Mouse (Mus musculus): ENCODE measurements around the gene Erich6b. TPM values are rescaled to one million over a fixed set of nuclear protein-coding genes. Genes with fewer than 3 reads are reported as not detected.

Erich6b gene
- polyA plus RNA-seq, 1 experiment from 2014 or later = not detected

DNA sequence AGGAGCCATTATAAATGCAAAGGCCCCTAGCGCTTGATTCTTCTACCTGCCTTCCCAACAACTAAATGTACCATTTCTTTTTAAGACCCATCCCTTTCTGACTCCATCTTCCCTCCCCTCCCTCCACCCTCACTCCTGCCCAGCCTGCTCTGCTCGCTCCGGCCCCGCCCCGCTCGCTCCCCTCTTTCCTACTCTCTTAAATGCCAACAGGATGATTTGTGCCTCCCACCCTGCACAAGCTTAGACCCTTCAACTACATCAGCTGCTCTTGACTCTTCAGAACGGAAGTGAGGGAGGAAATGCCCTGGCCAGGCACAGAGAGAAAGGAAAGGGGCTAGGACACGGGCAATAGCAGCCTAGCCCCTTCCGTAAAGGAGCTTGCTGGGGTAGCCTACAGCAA lies 4.0 kb downstream of the Erich6b start:
- no peak overlapping the region for H3K4me2 ChIP-seq
- no peak for ATAC-seq (ENCODE audit: insufficient number of reproducible peaks, low FRiP score)
- WGBS = 72% methylated on average over 9 of the region's 9 CpGs

GRCm38 (mm10) chr14:75646968-75647829 lies 5.1 kb downstream of the Erich6b start:
- no peaks in the 10 kb centered on the region for H3K36me3 ChIP-seq
- 65% methylated on average over 20 of the region's 20 CpGs for WGBS
- no peaks in the 10 kb centered on the region for H3K27me3 ChIP-seq (replicated peaks)
- ATAC-seq (ENCODE audit: insufficient number of reproducible peaks, low FRiP score) = no peak
- no peak overlapping the region for H3K4me2 ChIP-seq
- H3K4me1 ChIP-seq (replicated peaks) = no peaks in the 10 kb centered on the region
- H3K9me3 ChIP-seq (replicated peaks) = 0 out of 2 replicates have a peak, but pooled peaks cover 4% of the 10 kb centered on the region
- H3K27ac ChIP-seq (ENCODE audit: poor library complexity, severe bottlenecking) = no peak overlapping the region
- H3K9ac ChIP-seq = no peak overlapping the region
- no peak overlapping the region for H3K4me3 ChIP-seq

More for the DNA sequence above, 4.0 kb downstream of the Erich6b start:
- H3K27ac ChIP-seq (ENCODE audit: poor library complexity, severe bottlenecking) = no peak overlapping the region
- no peak overlapping the region for H3K4me3 ChIP-seq
- no peaks in the 10 kb centered on the region for H3K27me3 ChIP-seq (replicated peaks)
- 0 out of 2 replicates have a peak, but pooled peaks cover 4% of the 10 kb centered on the region for H3K9me3 ChIP-seq (replicated peaks)
- H3K4me1 ChIP-seq (replicated peaks) = no peaks in the 10 kb centered on the region
- no peaks in the 10 kb centered on the region for H3K36me3 ChIP-seq
- H3K9ac ChIP-seq = no peak overlapping the region

DNA sequence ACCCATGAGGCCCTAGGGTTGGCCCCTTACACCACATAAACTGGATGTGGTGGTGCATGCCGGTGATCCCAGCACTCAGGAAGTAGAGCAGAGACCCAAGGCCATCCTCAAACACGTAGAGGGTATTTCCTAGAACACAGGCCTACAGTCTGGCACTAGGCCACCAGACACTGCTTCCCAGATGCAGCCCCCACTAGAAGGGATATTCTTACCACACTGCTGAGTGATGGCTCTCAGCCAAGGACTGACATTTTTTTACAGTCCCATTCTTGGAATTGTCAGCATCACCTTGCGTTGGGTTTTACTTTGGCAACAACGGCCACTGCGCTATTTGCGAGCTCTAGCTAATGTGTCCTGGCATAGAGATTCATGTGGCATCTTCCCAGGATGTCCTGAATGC lies 18.9 kb downstream of the Erich6b start:
- ATAC-seq (ENCODE audit: insufficient number of reproducible peaks, low FRiP score) = no peak
- WGBS = 50% methylated on average over 6 of the region's 6 CpGs
- H3K27me3 ChIP-seq (replicated peaks) = peaks cover 3% of the 10 kb centered on the region; the same call in 1 of the 2 replicates
- H3K4me3 ChIP-seq = no peak overlapping the region
- no peak overlapping the region for H3K4me2 ChIP-seq
- no peaks in the 10 kb centered on the region for H3K9me3 ChIP-seq (replicated peaks)
- no peak overlapping the region for H3K9ac ChIP-seq
- H3K36me3 ChIP-seq = no peaks in the 10 kb centered on the region
- H3K4me1 ChIP-seq (replicated peaks) = 0 out of 2 replicates have a peak, but pooled peaks cover 6% of the 10 kb centered on the region
- no peak overlapping the region for H3K27ac ChIP-seq (ENCODE audit: poor library complexity, severe bottlenecking)

DNA sequence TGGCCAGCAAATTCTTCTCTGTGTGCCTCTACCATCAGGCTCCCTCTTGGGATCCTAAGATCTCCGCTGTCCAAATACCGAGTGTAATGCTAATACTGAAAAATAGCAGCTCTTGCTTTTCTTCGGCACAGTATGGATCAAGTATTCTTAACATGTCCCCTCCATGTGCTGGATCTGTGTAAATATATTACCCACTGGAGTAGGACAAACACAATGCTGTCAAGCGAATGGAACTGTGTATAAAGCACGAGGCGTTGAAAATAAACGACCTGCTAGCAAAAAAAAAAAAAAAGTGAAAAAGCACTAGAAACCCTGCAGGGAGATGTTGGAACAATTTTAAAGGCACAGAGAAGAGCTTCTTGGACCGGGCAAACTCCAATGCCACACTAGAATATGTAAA lies 19.5 kb downstream of the Erich6b start:
- H3K4me2 ChIP-seq = no peak overlapping the region
- 0 out of 2 replicates have a peak, but pooled peaks cover 6% of the 10 kb centered on the region for H3K4me1 ChIP-seq (replicated peaks)
- 83% methylated on average over 8 of the region's 8 CpGs for WGBS
- H3K27me3 ChIP-seq (replicated peaks) = peaks cover 3% of the 10 kb centered on the region; the same call in 1 of the 2 replicates
- H3K36me3 ChIP-seq = no peaks in the 10 kb centered on the region
- no peaks in the 10 kb centered on the region for H3K9me3 ChIP-seq (replicated peaks)
- H3K27ac ChIP-seq (ENCODE audit: poor library complexity, severe bottlenecking) = no peak overlapping the region
- ATAC-seq (ENCODE audit: insufficient number of reproducible peaks, low FRiP score) = no peak
- H3K4me3 ChIP-seq = no peak overlapping the region
- H3K9ac ChIP-seq = no peak overlapping the region

DNA sequence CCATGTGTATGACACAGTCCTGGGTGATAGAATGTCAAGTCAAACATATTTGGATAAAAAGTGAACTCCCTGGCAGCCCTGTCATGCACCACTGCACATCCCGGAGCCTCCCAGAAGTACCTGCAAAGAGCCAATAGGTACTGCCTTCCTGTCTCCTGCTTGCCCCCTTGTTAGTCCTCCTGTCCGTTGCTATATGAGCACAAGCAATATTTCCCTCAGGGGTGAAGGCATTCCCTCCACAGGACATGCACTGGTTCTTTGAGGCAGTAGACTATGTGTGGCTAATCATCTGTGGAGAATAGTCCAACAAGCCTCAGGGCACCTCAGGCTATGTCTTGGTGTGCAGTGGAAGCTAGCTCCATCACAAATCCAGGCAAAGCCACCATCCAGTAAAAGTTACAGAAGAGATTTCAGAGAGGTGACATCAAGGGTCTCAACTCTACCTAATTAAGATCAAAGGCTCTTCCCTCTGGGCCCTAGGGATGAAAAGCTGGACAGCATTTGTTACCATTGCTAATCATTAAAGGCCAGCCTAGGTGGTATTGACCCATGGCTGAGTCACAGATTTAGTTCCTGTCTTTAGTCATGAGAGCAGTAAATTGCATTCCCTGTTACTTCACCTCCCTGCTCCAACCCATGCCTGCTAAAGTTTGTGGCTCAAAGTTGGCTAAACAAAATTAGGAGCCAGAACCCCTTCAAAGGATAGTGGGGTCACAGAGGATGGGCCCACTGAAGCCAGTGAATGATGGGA lies 23.5 kb downstream of the Erich6b start:
- 74% methylated on average over 2 of the region's 2 CpGs for WGBS
- H3K36me3 ChIP-seq = no peaks in the 10 kb centered on the region
- H3K9me3 ChIP-seq (replicated peaks) = no peaks in the 10 kb centered on the region; the same call in 1 of the 2 replicates
- H3K9ac ChIP-seq = no peak overlapping the region
- no peak overlapping the region for H3K4me3 ChIP-seq
- no peak for ATAC-seq (ENCODE audit: insufficient number of reproducible peaks, low FRiP score)
- 0 out of 2 replicates have a peak, but pooled peaks cover 3% of the 10 kb centered on the region for H3K27me3 ChIP-seq (replicated peaks)
- no peak overlapping the region for H3K27ac ChIP-seq (ENCODE audit: poor library complexity, severe bottlenecking)
- 0 out of 2 replicates have a peak, but pooled peaks cover 6% of the 10 kb centered on the region for H3K4me1 ChIP-seq (replicated peaks)
- H3K4me2 ChIP-seq = no peak overlapping the region

DNA sequence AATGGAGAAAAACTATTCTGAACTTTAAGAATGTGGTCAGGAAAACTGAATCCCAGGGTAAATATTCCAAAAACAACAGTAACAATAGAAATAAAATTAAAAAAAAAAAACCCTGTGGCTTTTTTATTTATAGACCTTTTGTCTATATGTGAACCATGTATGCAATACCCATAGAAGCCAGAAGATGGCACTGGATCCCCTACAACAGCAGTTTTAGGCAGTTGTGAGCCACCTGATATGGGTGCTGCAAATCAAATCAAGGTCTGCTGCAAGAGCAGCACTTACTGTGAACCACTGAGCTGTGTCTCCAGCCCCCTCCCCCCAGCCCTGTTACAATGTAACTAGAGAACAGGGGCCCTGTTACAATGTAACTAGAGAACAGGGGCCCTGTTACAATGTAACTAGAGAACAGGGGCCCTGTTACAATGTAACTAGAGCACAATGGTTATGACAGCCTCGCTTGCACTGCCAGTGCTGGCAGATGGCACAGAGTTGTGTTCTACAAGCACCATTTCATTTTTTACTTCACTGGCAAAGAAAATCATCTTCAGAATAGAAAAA lies 27.1 kb downstream of the Erich6b start:
- Histone ChIP-seq H3K27ac (ENCODE audit: poor library complexity, severe bottlenecking) (no peak overlapping the region), H3K4me3 (no peak overlapping the region), H3K4me2 (no peak overlapping the region), H3K36me3 (no peaks in the 10 kb centered on the region), H3K9ac (no peak overlapping the region), H3K4me1 (replicated peaks) (no peaks in the 10 kb centered on the region), H3K9me3 (replicated peaks) (no peaks in the 10 kb centered on the region; the same call in 1 of the 2 replicates), H3K27me3 (replicated peaks) (0 out of 2 replicates have a peak, but pooled peaks cover 3% of the 10 kb centered on the region)
- no peak for ATAC-seq (ENCODE audit: insufficient number of reproducible peaks, low FRiP score)
- WGBS = 76% methylated on average over 1 of the region's 1 CpGs

DNA sequence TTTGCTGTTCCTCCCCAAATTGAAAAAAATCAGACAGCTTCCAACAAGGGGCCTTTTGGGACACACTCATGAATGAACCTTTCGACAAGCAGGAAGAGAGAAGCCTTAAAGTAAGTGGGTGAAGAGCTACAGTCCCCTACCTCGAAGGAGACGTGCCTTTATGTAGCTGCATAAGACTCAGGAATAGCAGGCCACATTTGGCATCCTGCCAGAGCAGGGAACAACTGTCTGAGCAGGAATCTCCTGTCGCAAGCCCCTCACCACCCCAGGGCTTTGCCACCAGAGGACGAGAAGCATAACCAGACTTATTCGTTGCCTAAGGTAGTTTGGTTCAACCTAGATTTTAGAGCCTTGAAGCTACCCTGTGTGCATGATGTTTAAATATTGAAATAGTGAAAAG lies 34.3 kb downstream of the Erich6b start:
- H3K27ac ChIP-seq (ENCODE audit: poor library complexity, severe bottlenecking) = no peak overlapping the region
- H3K36me3 ChIP-seq = no peaks in the 10 kb centered on the region
- 0 out of 2 replicates have a peak, but pooled peaks cover 4% of the 10 kb centered on the region for H3K27me3 ChIP-seq (replicated peaks)
- H3K9me3 ChIP-seq (replicated peaks) = no peaks in the 10 kb centered on the region
- H3K4me3 ChIP-seq = no peak overlapping the region
- H3K9ac ChIP-seq = no peak overlapping the region
- no peak for ATAC-seq (ENCODE audit: insufficient number of reproducible peaks, low FRiP score)
- 37% methylated on average over 6 of the region's 6 CpGs for WGBS
- H3K4me1 ChIP-seq (replicated peaks) = no peaks in the 10 kb centered on the region
- no peak overlapping the region for H3K4me2 ChIP-seq

DNA sequence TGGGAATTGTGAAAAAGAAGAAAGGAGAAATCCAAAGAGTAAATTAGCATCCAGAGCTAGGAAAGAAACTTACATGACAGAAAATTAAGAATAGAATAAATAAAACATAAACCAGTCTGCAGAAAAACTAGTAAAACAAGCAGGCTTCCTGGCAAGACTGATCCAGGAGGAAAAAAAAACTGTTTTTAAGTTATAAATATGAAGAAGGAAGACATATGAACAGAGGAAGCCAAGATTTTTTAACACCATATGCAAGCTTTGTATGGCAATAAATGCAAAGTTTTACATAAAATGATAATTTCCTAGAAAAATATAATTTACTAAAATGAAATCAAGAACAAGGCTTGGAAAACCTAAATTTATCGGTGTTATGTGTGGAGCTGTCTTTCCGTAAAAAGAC lies 48.4 kb downstream of the Erich6b start:
- 94% methylated on average over 2 of the region's 2 CpGs for WGBS
- Histone ChIP-seq H3K4me3 (no peak overlapping the region), H3K4me1 (replicated peaks) (no peaks in the 10 kb centered on the region), H3K4me2 (no peak overlapping the region), H3K27me3 (replicated peaks) (no peaks in the 10 kb centered on the region), H3K9me3 (replicated peaks) (no peaks in the 10 kb centered on the region), H3K27ac (ENCODE audit: poor library complexity, severe bottlenecking) (no peak overlapping the region), H3K9ac (no peak overlapping the region), H3K36me3 (no peaks in the 10 kb centered on the region)
- ATAC-seq (ENCODE audit: insufficient number of reproducible peaks, low FRiP score) = no peak

- Histone ChIP-seq H3K4me3 (no peak overlapping the region), H3K27ac (ENCODE audit: poor library complexity, severe bottlenecking) (no peak overlapping the region), H3K36me3 (peaks cover 2% of the 10 kb centered on the region), H3K4me2 (no peak overlapping the region), H3K9ac (no peak overlapping the region), H3K9me3 (replicated peaks) (no peaks in the 10 kb centered on the region), H3K27me3 (replicated peaks) (no peaks in the 10 kb centered on the region), H3K4me1 (replicated peaks) (no peaks in the 10 kb centered on the region)
- ATAC-seq (ENCODE audit: insufficient number of reproducible peaks, low FRiP score) = no peak
- WGBS = 76% methylated on average over 5 of the region's 5 CpGs
These were observed 54.0 kb downstream of the Erich6b start for GRCm38 (mm10) chr14:75696096-75696495.

DNA sequence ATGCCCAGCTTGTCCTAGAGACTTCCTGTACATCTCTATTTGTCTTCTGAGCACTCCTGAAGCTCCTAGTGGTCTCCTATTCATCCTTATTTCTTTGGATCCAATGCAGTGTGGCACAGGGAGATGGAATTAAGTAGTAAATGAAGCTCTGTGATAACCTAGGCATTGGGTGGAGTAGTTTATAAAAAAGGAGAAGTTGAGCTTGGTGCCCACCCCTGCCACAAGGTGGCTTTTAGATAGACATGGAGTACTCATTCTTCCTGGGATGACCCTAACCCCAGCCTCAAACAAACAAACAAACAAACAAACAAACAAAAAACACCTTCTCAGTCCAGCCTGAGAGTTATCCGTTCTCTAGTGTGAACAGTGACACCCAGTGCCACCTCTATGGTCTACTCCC lies 55.9 kb downstream of the Erich6b start:
- Histone ChIP-seq H3K9me3 (replicated peaks) (no peaks in the 10 kb centered on the region), H3K4me1 (replicated peaks) (no peaks in the 10 kb centered on the region), H3K4me3 (no peak overlapping the region), H3K27ac (ENCODE audit: poor library complexity, severe bottlenecking) (no peak overlapping the region), H3K9ac (no peak overlapping the region), H3K36me3 (peaks cover 10% of the 10 kb centered on the region), H3K4me2 (no peak overlapping the region), H3K27me3 (replicated peaks) (no peaks in the 10 kb centered on the region)
- WGBS = 91% methylated on average over 1 of the region's 1 CpGs
- ATAC-seq (ENCODE audit: insufficient number of reproducible peaks, low FRiP score) = no peak

GRCm38 (mm10) chr14:75706647-75707046 lies 64.6 kb downstream of the Erich6b start:
- 72% methylated on average over 4 of the region's 4 CpGs for WGBS
- Histone ChIP-seq H3K4me1 (replicated peaks) (no peaks in the 10 kb centered on the region), H3K9ac (no peak overlapping the region), H3K9me3 (replicated peaks) (no peaks in the 10 kb centered on the region), H3K4me2 (no peak overlapping the region), H3K27me3 (replicated peaks) (no peaks in the 10 kb centered on the region), H3K4me3 (no peak overlapping the region), H3K27ac (ENCODE audit: poor library complexity, severe bottlenecking) (no peak overlapping the region), H3K36me3 (peaks cover 75% of the 10 kb centered on the region)
- no peak for ATAC-seq (ENCODE audit: insufficient number of reproducible peaks, low FRiP score)
